Mouse (Mus musculus): ENCODE data around the gene Ascl2. TPM values are rescaled to one million over a fixed set of nuclear protein-coding genes. Genes with fewer than 3 reads are reported as not detected.

Gene Ascl2
- total RNA-seq, 2 experiments from 2014 or later, result 0.82 to 2.0 TPM

- ATAC-seq (replicated peaks; ENCODE audit: poor library complexity, severe bottlenecking), result no peak
Observed at GRCm38 (mm10) chr7:142927293-142927692, 41.8 kb downstream of the Ascl2 start.

- ATAC-seq (replicated peaks; ENCODE audit: poor library complexity, severe bottlenecking), result peak; percentile 99
Observed at GRCm38 (mm10) chr7:142918641-142919628, 50.1 kb downstream of the Ascl2 start.

GRCm38 (mm10) chr7:142917659-142918058, 51.4 kb downstream of the Ascl2 start:
- no peak for ATAC-seq (replicated peaks; ENCODE audit: poor library complexity, severe bottlenecking)

Other genes starting within 250 kb of the Ascl2 start
- not detected in 2 replicates for gene Ins2, start 225.9 kb downstream of the Ascl2 start, total RNA-seq (2014; fragmentation: Nextera tagmentation)
- not detected in 2 replicates for gene Ins2, start 225.9 kb downstream of the Ascl2 start, total RNA-seq (2017)
- not detected in 2 replicates for gene Th, start 38.1 kb downstream of the Ascl2 start, total RNA-seq (2014; fragmentation: Nextera tagmentation)
- not detected in 2 replicates for gene Th, start 38.1 kb downstream of the Ascl2 start, total RNA-seq (2017)
- gene Tspan32, start 35.8 kb upstream of the Ascl2 start, total RNA-seq (2014; fragmentation: Nextera tagmentation), result 140 and 158 TPM in 2 replicates
- gene Tspan32, start 35.8 kb upstream of the Ascl2 start, total RNA-seq (2017), result 95.1 and 117 TPM in 2 replicates
- gene Cd81, start 83.5 kb upstream of the Ascl2 start, total RNA-seq (2014; fragmentation: Nextera tagmentation), result 63.8 and 77.3 TPM in 2 replicates
- gene Cd81, start 83.5 kb upstream of the Ascl2 start, total RNA-seq (2017), result 159 and 201 TPM in 2 replicates
- gene Tssc4, start 100.0 kb upstream of the Ascl2 start, total RNA-seq (2014; fragmentation: Nextera tagmentation), result 28.1 and 62.3 TPM in 2 replicates
- gene Tssc4, start 100.0 kb upstream of the Ascl2 start, total RNA-seq (2017), result 33.9 and 45.6 TPM in 2 replicates
- gene Trpm5, start 125.4 kb upstream of the Ascl2 start, total RNA-seq (2014; fragmentation: Nextera tagmentation), result not detected in 2 replicates
- gene Trpm5, start 125.4 kb upstream of the Ascl2 start, total RNA-seq (2017), result not detected in 2 replicates
- not detected in 2 replicates for gene Kcnq1, start 137.1 kb upstream of the Ascl2 start, total RNA-seq (2014; fragmentation: Nextera tagmentation)
- gene Kcnq1, start 137.1 kb upstream of the Ascl2 start, total RNA-seq (2017), result not detected in 2 replicates